Mouse (Mus musculus): ENCODE measurements around the gene Ccdc125. TPM values are rescaled to one million over a fixed set of nuclear protein-coding genes. Genes with fewer than 3 reads are reported as not detected.

Gene Ccdc125
- total and polyA plus RNA-seq, 3 experiments: 0.32 to 0.59 (median 0.39) TPM

DNA sequence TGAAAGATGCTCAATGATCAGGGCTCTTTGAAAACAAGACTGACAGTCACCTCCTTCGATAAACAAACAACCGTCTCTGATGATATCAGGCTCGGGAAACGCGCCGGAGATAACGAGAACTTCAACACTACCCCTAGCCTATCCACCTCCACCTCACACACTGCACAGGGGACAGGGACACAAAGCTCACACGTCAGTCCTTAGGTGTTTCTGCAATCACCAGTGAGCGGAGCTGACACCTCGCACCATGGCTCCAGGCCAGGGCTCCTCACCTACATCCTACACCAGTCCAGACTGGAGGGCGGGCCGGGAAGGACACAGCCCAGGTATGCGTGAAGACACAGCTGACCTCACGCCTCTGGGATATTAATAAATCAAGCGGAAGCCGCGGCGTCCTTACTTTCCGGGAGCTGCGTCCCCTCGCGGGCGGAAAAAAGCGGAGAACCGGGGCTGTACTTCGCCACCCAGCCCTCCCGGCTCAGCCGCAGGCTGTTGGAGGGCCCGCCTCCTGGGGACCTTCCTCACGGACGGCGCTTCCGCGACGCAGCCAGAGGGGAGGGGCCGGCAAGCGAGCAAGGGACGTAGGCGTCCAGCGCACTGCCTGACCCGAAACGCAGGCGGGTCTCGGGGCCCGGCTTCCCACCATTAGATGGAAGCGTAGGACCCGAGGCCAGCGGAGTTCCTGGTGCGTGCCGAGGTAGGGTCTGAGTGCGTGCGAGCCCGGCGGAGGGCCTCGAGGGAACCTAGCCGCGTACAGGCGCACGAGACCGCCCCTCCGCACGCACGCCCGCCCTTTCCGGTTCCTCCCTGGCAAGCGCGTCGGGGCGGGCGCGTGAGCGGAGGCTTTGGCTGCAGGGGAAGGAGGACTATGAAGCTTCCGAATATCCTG is 18.7 kb upstream of the Ccdc125 start, which contains the start of the genes Ak6 and Rad17:
Gene Ak6 (plus strand): TSS at position 430 of the 889 bp plus-strand sequence.
Gene Rad17 (minus strand): TSS at position 502 of the 889 bp plus-strand sequence.
- intact Hi-C loops (cut with DNase I): loop anchor here (5.0 kb wide), 3 partner anchors 82 to 528 kb away; partner anchors contain the start of genes Cdk7, Gtf2h2 and Smn1
- H3K27ac ChIP-seq: peak within 1 kb of the TSS; percentile 99
- peak within 1 kb of the TSS; percentile 98 for H3K4me3 ChIP-seq
- H3K9ac ChIP-seq (ENCODE audit: low read depth, low read length): peak within 1 kb of the TSS; percentile 85
- peaks cover 8% of the 10 kb centered on the region for H3K36me3 ChIP-seq (ENCODE audit: control insufficient read depth, insufficient read depth, low read length)
- peaks cover 3% of the 10 kb centered on the region for H3K4me1 ChIP-seq (ENCODE audit: control insufficient read depth, insufficient read depth, low read length)
- peak; percentile 95 to 99 for DNase-seq
- H3K27me3 ChIP-seq (ENCODE audit: control insufficient read depth, insufficient read depth, low read length): no peaks in the 10 kb centered on the region
- under 1% methylated on average over 73 of the region's 73 CpGs for WGBS
- peaks cover 2% of the 10 kb centered on the region; the same call in 1 of the 2 replicates for H3K79me2 ChIP-seq (replicated peaks; ENCODE audit: control insufficient read depth, insufficient read depth, low read length)
- peak; percentile 68 for TF ChIP-seq POLR2A (IDR thresholded peaks at IDR 0.05; ENCODE audit: insufficient read depth, low read depth, low read length)
- TF ChIP-seq CTCF (IDR thresholded peaks at IDR 0.05): peak; percentile 40
- 0 out of 2 replicates have a peak, but pooled peaks have one; percentile 5 for TF ChIP-seq EP300 (IDR thresholded peaks at IDR 0.05; ENCODE audit: insufficient read depth, low read depth, low read length)

DNA sequence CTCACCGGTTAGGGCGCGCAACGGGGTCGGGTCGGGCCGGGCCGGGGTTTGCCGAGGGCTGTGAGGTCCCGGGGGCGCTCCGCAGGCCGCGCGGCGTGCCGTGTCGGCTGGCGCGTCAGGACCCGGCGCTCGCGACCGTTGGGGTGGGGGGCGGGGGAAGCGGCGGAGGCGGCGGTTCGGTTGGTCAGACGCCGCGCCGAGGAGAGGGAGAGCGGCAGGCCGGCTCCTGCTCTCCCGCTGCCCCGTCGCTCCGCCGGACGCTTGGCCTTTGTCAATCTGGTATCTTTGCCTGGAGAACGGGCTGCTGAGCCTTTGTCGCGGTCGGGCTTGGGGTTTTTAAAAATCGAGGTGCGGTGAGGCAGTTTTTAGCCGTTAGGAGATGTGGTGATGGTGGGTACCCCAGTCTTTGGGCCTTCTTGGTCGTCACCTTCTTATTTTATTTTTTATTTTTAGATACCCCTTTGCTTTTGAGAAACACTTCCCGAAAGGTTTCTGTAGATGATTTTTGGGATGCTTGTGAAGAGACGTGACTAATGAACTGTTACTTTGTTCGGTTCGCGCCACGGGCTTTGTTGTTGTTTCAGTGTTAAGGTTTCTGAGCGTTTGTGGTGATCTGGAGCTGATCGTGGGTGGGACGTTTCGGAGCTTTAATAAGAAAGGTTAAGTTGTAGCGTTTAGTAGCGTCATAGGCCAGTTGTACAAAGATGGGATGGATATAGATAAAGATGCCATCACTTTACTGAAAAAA is 17.9 kb upstream of the Ccdc125 start, which contains the start of gene Taf9:
Gene Taf9 (plus strand): TSS at position 141 of the 748 bp plus-strand sequence.
- H3K27me3 ChIP-seq (ENCODE audit: control insufficient read depth, insufficient read depth, low read length): no peaks in the 10 kb centered on the region
- H3K9ac ChIP-seq (ENCODE audit: low read depth, low read length): peak within 1 kb of the TSS; percentile 85
- H3K27ac ChIP-seq: peak within 1 kb of the TSS; percentile 99
- peaks cover 2% of the 10 kb centered on the region; the same call in 1 of the 2 replicates for H3K79me2 ChIP-seq (replicated peaks; ENCODE audit: control insufficient read depth, insufficient read depth, low read length)
- TF ChIP-seq EP300 (IDR thresholded peaks at IDR 0.05; ENCODE audit: insufficient read depth, low read depth, low read length): no peak
- no peak for TF ChIP-seq POLR2A (IDR thresholded peaks at IDR 0.05; ENCODE audit: insufficient read depth, low read depth, low read length)
- TF ChIP-seq CTCF (IDR thresholded peaks at IDR 0.05): no peak
- peaks cover 4% of the 10 kb centered on the region for H3K36me3 ChIP-seq (ENCODE audit: control insufficient read depth, insufficient read depth, low read length)
- WGBS: under 1% methylated on average over 60 of the region's 63 CpGs
- H3K4me1 ChIP-seq (ENCODE audit: control insufficient read depth, insufficient read depth, low read length): peaks cover 3% of the 10 kb centered on the region
- DNase-seq: no peak
- intact Hi-C loops (cut with DNase I): loop anchor here (5.0 kb wide), 3 partner anchors 81 to 529 kb away; partner anchors contain the start of genes Cdk7, Gtf2h2 and Smn1
- peak within 1 kb of the TSS; percentile 98 for H3K4me3 ChIP-seq

DNA sequence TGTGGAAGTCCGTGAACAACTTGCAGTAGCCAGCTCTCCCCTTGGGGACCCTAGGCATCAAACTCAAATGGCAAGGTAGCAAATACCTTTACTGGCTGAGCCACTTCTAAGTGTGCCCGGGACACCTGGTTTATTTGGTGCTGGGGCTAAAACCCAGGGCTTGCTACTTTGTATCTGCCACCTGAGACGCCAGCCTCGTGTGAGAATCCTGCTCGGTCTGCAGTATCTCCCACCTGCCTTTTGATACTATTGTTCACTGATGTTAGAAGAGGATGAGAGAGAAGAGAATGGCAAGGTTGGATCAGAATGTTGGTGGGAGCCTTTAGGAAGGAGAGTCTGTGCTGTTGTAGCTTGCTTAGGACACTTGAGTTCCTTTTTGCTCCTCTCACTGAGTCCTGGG is 11.4 kb upstream of the Ccdc125 start:
- H3K27ac ChIP-seq: no peak overlapping the region
- DNase-seq: no peak
- intact Hi-C loops (cut with DNase I): no loop called here
- no peaks in the 10 kb centered on the region for H3K79me2 ChIP-seq (replicated peaks; ENCODE audit: control insufficient read depth, insufficient read depth, low read length)
- no peaks in the 10 kb centered on the region for H3K36me3 ChIP-seq (ENCODE audit: control insufficient read depth, insufficient read depth, low read length)
- H3K27me3 ChIP-seq (ENCODE audit: control insufficient read depth, insufficient read depth, low read length): no peaks in the 10 kb centered on the region
- H3K4me1 ChIP-seq (ENCODE audit: control insufficient read depth, insufficient read depth, low read length): no peaks in the 10 kb centered on the region
- TF ChIP-seq EP300 (IDR thresholded peaks at IDR 0.05; ENCODE audit: insufficient read depth, low read depth, low read length) (no peak), POLR2A (IDR thresholded peaks at IDR 0.05; ENCODE audit: insufficient read depth, low read depth, low read length) (no peak), CTCF (IDR thresholded peaks at IDR 0.05) (no peak)
- H3K4me3 ChIP-seq: no peak overlapping the region
- WGBS: 89% methylated on average over 5 of the region's 5 CpGs
- H3K9ac ChIP-seq (ENCODE audit: low read depth, low read length): no peak overlapping the region

DNA sequence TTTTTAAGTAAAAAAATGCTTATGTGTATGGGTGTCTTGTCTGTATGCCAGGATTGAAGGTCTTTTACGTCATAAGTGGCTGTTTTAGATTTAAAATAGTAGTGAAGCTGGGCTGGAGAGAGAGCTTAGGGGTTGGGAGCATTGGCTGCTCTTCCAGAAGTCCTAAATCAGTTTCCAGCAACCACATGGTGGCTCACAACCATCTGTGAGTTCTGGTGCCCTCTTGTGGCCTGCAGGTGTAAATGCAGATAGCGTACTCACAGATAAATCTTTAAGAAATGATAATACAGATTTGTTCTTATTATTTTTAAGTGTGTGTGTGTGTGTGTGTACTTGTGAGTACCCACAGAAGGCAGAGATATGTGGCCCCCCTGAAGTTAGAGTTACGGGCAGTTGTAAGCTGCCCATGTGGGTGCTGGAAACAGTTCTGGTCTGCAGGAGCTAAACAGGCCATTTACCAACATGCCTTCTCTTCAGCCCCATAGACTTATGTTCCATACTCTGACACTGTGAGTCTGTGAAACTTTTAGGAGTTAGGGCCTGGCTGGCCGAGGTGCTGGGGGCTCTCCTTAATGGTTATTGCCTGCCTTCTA is 9.6 kb upstream of the Ccdc125 start:
- H3K27ac ChIP-seq: no peak overlapping the region
- H3K9ac ChIP-seq (ENCODE audit: low read depth, low read length): no peak overlapping the region
- H3K4me1 ChIP-seq (ENCODE audit: control insufficient read depth, insufficient read depth, low read length): no peaks in the 10 kb centered on the region
- H3K27me3 ChIP-seq (ENCODE audit: control insufficient read depth, insufficient read depth, low read length): no peaks in the 10 kb centered on the region
- intact Hi-C loops (cut with DNase I): no loop called here
- H3K79me2 ChIP-seq (replicated peaks; ENCODE audit: control insufficient read depth, insufficient read depth, low read length): no peaks in the 10 kb centered on the region
- WGBS: 44% methylated on average over 4 of the region's 4 CpGs
- TF ChIP-seq EP300 (IDR thresholded peaks at IDR 0.05; ENCODE audit: insufficient read depth, low read depth, low read length) (no peak), CTCF (IDR thresholded peaks at IDR 0.05) (peak; percentile 91), POLR2A (IDR thresholded peaks at IDR 0.05; ENCODE audit: insufficient read depth, low read depth, low read length) (no peak)
- no peaks in the 10 kb centered on the region for H3K36me3 ChIP-seq (ENCODE audit: control insufficient read depth, insufficient read depth, low read length)
- no peak overlapping the region for H3K4me3 ChIP-seq
- DNase-seq: peak; percentile 33 to 45

DNA sequence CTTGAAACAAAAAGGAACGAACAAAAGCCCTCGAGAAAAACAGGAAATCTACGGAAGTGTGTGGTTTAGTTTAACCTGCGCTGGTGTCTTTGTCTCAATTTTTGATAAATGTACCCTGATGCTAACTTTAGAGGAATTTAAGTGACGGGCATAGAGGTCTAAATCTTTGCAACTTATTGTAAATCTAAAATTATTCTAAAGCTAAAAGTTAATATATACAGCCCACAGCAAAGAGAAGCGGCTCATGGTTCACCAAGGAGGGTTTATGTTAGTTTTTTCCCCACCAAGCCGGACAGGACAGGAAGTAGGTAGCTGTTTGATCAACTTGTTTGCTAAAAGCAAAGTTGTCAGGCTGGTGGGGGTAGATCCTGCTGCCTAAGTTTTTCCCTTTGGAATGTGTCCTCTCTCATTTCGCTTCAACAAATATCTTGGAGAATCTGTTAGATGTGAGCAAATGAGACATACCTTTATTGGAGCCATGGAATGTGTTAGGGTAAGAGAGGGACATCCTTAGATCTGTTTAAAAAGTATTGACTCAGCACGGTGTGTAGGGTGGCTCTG is 744 bp downstream of the Ccdc125 start:
- Histone ChIP-seq H3K36me3 (ENCODE audit: control insufficient read depth, insufficient read depth, low read length) (no peaks in the 10 kb centered on the region), H3K4me3 (peak overlapping the region; percentile 61), H3K9ac (ENCODE audit: low read depth, low read length) (no peak overlapping the region), H3K4me1 (ENCODE audit: control insufficient read depth, insufficient read depth, low read length) (no peaks in the 10 kb centered on the region), H3K79me2 (replicated peaks; ENCODE audit: control insufficient read depth, insufficient read depth, low read length) (no peaks in the 10 kb centered on the region), H3K27me3 (ENCODE audit: control insufficient read depth, insufficient read depth, low read length) (no peaks in the 10 kb centered on the region), H3K27ac (peak overlapping the region; percentile 64; the same call in 1 of the 2 replicates)
- TF ChIP-seq CTCF (IDR thresholded peaks at IDR 0.05): no peak
- TF ChIP-seq POLR2A (IDR thresholded peaks at IDR 0.05; ENCODE audit: insufficient read depth, low read depth, low read length): no peak
- no peak for TF ChIP-seq EP300 (IDR thresholded peaks at IDR 0.05; ENCODE audit: insufficient read depth, low read depth, low read length)
- intact Hi-C loops (cut with DNase I): no loop called here
- whole genome bisulfite sequencing: 46% methylated on average over 9 of the region's 9 CpGs
- DNase-seq: no peak

Measured in heart, adult 2 months (tissue).